Mouse (Mus musculus) retina, postnatal 1 day (tissue): Measurements from ENCODE around the gene Cep55.

Experiments
- DNase-seq: peaks from one replicate; pipeline ENCODE4 v3.0.0-alpha.2; 2012

Gene Cep55

DNA sequence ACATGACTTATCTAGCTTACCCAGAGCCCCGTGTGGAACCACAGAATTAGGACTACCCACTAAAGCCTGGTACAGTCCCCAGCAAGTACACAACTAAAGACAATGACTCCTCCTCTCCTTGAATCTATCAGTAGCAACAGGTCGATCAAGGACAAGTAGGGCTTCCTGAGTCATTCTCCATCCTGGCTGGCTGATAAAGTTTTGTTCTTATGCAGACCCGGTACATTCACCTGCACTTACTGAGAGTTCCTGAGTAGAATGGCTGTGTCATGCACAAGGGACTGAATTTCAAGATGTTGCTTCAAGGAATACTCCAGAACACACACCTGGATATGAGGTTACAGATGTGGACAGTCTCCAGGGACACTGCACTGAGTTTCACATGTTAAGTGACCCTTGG lies 9.6 kb upstream of the Cep55 start:
- DNase-seq, result no peak

DNA sequence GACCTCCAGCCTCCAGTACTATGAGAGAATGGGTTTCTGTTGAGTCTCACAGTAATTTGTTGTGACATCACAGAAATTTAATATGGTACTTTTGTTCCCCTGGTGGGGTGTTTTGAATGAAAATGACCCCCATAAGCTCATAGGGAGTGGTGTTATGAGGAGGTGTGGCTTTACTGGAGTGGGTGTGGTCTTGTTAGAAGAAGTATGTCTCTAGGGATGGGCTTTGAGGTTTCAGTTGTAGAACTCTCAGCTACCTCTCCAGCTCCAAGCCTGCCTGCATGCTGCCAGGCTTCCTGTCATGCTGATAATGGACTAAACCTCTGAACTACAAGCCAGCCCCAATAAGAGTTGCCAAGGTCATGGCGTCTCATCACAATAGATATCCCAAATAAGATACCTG lies 5.1 kb upstream of the Cep55 start:
- no peak for DNase-seq

DNA sequence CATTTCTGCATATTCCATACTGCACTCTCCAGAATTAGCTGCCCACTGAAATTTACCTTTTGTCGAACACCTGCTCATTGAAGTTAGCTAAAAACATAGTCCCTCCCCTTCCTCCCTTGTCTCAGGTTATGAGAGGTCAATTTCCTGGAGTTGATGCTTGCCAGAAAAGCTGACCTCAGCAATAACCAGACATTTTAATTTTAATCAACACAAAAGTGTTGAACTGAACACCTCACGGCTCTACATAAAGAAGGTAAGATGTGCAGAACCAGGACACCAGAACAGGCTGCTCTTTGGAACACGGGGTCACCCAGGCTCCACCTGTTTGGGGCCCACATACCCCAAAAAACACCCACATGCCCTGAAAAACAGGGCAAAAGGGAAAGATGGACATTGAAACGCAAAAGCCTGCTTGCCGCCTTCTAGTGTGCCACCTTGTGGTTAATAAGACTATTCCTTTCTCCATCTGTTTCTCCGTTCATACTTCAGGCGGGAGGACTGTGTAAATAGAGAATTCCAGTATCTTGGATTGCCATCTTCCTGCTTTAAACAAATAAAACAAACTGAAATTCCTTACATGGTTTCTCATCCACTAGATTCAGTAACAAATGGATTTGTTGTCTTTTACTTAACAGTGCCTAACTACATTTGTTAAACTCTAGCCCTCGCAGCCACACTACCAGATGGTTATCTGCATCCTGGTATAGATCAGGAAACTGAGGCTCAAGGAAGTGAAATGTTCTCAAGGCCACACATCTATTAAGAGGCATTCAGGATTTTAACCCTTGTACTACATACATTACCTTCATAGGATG lies 1.4 kb upstream of the Cep55 start:
- peak; percentile 68 for DNase-seq

DNA sequence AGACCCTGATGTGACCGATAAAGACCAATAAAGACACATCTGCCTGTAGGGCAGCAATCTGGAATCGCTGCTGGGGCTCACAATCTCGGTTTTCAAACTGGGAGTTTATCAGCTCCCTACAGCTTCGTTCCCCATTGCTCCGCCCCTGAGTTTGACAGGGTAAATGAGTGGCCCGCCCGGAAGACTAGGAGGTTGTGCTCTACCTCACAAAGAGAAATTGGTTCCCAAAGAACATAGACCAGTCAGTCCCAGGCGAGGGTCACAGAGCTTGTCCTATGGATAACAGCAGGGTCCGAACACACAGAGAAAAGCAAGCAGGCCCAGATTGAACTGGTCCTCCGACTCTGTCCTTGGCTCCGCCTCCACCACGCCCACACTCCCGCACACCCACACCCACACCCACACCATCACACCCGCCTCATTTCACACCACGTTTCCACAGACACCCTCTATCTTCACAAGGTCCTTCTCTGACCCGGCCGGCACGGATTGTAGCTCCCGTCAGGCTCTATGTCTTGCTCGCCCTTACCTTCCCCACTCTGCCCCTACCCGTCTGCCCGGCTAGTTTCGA lies 577 bp upstream of the Cep55 start:
- no peak for DNase-seq

DNA sequence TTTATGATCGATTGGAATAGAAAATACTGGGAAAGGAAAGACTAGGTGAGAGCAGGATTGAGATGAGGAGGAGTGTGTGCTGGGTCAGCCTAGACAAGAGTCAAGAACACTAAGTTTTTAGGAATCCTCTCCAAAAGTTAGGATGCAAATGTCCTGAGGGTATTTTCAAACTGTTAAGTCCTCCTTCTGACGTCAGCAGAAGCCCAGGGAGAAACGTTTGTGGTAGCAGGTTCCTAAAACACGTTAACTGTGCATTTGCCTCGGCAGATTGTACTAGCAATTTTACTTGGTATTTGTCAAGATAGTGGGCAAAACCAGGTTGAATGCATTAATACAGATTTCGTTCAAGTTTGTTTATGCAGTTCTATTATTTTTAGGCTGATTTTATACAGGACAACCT lies 987 bp downstream of the Cep55 start:
- no peak for DNase-seq

DNA sequence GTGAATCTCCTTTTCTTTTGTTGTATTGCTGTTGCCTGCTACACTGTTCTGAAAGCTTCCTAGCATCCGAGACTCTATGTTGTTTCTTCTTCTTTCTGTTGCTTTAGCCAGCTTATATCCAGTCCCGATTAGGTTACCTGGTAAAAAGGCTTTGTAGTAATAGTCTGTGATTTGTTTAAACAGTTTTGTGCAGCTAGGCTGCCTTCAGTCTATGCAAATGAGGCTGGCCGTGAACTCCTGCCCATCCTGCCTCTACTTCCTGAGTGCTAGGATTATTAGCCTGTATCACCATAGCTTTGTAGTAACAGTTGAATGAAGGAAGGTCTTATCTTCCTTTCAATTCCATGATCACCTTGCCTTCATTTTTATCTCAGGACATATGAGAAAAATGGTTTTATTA lies 1.5 kb downstream of the Cep55 start:
- DNase-seq, result no peak

DNA sequence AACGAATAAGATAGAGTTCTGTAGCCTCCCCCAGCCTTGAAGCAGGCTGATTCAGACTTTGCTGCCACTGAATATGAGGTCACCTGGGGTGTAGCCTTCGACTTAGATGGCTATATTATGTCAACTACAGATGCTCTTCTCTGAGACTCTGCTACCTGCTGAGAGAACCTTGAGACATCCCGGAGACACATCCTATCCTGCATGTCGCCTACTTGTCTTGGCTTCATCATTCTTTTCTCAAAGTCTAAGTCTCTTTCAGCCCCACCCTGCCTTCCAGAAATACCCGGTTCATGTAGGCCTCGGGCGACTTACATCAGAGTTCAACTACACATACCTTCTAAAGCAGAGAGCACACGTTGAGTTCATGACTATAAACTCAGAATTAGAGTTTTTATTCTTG lies 2.1 kb downstream of the Cep55 start:
- DNase-seq, result no peak

DNA sequence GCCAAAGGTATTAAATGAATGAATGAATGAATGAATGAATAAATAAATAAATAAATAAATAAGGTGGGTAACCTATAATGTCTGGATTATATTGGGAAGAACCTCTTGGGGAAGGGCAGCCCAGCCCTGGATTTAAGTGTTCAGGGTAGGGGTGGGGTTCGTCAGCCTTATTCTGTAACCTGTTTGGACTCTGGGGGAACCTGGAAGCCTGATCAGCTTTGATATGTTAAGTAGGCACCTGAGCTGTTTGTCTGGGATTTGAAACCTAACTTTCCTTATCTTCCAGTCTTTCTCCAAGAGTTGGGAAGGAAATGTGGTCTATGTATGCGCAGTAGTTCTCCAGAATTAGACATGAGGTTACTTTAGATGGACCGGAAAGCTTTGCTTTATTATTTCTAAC lies 8.4 kb downstream of the Cep55 start:
- DNase-seq, result no peak

DNA sequence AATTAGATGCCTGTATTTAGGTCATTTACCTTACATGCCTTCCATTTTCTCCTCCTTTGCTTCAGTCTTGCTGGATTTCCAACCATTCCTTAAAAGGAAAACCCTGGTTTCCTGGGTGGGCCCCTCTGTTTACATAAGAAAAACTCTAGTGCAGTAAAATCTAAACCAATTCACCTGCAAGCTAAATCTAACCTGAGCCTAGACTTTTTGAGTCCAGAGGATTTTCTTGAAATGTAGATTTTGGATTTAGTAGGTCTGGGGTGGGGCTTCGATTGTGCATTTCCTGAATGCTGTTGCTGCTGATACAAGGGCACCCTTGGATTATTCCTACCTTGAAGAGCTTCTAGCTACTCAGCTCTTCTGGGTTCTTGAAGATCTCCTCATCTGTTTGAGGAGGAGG lies 9.2 kb downstream of the Cep55 start:
- DNase-seq, result no peak

DNA sequence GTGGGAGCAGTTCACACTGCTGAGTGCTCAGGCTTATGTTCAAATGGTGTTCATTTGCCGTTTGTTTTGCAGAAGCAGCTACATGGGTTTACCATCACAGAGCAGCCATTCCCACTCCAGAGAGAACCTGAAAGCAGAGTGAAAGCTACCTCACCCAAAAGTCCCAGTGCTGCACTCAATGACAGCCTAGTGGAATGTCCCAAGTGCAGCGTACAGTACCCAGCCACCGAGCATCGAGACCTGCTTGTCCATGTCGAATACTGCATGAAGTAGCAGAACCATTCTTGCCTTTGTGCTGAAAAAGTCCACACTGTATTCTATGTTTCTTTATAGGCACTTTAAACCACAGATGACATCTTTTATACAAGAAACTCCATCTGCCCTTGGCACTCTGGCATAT lies 18.4 kb downstream of the Cep55 start:
- DNase-seq, result no peak

DNA sequence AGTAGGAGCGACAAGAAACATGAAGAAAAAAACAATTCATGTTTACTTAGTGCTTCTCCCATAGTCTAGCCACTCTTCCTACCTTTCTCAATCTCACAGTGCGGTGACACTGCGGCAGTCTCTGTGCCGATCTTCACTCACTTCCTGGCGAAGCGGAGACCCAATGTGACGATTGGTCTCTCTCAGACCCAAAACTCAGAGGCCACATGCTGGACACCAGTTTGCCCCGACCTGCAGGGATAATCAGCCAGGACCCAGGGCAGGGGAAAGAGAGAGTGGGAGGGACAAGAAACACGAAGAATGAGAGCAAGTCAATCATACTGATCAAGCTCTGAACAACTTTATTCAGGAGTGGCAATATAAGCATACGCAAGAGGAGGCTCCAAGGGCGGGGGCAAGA lies 20.2 kb downstream of the Cep55 start:
- no peak for DNase-seq

DNA sequence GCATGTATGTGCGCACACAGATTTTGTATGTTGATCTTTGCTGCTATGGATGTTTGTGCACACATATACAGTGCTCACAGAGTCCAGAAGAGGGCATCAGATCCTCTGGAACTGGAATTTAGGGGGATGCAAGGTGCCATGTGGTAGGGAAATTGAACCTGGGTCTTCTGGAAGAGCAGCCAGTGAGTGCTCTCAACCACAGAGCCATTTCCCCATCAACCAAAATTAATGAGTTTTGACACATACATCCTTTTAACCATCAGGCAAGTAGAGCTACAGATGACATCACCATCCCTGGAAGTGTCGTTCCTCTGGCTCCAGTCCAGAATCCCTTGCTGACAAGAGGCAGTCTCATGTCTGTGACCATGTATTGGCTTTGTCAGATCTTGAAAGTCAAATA lies 21.4 kb downstream of the Cep55 start:
- peak; percentile 64 for DNase-seq

DNA sequence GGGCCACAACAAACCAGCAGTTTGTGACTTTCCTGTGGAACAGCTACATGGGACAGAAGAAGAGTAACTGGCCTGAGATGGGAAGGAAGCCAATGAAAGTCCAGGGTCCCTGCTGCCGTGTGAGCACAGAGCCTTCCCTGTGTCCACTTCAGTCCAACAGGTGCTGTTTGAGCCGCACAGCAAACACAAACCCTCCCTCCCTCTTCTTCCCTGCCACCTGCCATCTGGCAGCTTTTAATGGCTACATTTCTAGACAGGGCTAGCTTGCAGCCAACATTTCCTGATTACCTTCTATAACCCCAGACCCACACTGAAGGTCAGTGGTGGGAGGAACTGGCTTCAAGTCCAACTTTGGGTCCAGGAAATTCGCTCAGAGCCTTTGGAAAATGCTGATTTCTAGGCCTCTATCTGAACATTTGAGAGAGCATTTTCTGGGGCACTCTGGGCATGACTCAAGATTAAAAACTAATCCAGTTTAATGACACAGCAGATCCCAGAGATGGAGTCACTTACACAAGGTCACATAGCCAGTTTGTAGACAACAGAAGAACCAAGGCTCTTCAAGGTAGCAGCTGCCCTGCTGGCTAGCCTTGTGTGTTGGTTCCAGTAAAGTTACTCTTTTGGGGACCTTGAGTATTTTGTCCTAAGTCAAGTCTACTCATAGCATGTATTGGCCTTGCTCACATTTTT lies 23.2 kb downstream of the Cep55 start:
- DNase-seq, result peak; percentile 24

DNA sequence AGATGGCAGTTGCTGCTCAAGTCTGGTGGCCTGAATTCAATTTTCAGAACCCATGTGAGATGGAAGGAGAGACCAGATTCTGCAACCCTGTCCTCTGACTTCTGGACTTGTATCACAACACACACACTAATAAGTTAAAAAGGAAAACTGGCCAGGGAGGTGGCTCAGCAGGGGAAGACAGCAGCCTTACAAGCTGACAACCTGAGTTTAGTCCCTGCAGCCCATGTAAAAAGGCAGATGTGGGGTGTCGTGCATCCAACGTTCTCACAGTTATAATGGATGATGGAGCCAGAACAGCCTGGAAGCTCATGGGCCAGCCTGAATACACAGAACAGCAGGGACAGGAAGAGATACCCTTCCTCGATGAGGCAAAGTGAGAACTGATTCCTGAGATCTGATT lies 26.6 kb downstream of the Cep55 start:
- no peak for DNase-seq

DNA sequence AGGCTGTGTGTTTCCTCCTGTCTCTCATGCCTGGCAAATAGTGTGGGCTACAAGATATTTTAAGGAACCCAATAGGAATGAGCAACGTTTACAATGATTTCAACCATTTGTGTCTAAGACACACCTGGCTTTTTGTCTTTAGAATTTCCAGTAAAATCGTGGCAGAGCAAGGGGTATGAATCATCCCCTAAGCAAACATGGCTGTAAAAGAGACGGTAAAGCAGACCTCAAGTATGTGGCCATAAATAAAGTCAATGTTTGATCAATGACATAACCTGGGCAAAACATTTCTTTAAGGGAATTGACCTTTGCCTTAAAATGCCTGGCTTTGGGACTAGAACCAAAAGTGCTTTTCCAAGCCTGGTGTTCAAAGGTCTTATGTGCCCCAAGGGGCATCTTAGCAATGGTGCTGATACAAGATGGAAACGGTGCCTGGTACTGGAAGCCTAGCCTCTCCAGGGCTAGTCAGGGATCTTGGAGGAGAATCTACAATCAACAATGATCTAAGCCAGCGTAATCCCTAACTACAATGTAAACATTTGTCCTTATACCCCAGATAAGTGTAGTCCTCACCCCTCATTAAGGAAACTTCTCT lies 28.2 kb downstream of the Cep55 start:
- no peak for DNase-seq

DNA sequence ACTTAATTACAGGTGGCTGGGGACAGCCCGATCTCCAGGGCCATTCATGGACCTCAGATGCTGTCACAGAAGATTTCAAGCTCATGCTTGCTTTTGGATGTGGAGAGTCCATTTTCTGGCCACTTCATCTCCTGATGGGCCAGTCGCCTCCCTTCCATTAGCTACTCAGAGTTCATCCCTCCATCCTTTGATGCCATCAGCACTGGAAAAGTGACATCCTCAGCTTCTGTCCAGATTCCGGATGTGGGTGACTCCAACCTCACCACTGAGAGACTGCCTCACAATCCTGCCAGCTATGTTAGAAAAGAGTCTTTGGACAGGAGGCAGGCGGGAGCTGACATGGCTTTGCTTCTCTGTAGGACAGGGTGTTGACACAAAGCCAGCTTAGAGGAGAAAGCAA lies 31.0 kb downstream of the Cep55 start:
- DNase-seq, result no peak

DNA sequence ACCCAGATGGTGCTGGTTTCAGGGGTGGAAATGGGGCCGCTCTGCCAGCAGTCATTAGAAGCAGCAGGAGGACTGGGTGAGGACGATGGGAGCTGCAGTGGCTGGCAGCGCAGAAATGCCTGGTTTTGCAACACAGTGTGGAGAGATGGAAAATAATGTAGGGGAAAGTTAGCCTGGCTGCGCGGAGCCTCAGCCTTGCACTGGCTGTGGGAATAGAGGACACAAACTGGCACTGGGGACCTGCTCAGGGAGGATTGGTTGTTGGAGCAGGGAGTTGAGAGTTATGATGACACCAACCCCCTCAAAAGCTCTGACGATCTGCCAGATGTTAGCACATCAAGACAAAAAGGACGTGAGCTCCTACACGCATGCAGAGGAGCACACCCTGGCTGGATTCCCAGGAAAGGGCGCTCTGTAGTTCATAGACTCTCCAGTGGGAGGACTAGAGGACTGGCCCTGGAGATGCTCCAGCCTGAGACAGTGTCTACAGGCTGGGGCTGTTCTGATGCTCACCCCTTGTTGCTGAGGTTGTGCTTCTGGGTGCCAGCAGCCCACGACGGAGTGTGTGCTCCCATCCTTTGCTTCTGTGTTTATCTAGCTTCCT lies 32.2 kb downstream of the Cep55 start:
- peak; percentile 57 for DNase-seq

DNA sequence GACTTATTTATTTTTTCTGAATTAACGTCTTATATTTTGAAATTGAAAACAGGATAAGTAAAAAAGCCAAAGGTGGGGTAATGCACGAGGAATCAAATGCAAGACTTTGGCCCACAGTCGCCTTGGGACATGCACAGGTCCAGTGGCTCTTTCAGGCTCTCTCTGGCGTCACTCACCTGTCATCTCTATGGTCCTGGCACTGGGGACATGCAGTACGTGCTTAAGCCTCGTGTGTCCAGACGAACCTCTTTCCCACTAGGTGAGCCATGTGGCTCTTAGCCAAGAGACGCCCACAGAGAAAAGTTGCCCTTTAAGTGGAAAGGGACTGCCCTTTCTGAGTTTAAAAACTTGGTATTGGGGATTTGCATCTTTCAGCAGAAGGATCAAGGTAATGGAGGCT lies 34.5 kb downstream of the Cep55 start:
- no peak for DNase-seq

DNA sequence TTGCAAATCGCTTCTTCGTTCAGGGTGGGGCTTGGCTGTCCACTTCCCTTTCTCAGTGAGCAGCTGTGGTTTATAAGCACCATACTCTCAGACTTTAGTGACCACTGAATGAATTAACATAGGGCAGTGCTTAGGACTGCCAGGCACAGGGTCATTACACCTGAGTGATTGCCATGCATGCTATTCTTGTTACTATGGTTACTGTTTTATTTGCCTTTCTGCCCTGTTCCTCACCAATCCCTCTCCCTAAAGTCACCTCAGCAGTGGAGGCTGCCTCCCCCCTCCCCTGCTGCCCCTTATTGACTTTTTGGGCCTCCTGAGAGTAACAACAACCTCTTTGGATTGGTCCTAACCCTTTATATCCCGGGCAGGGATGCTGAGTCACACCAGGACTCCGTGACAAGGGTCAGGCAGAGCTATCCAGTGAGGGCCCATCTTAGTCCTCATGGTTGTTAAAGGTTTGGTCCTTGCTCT lies 36.7 kb downstream of the Cep55 start:
- DNase-seq, result no peak

DNA sequence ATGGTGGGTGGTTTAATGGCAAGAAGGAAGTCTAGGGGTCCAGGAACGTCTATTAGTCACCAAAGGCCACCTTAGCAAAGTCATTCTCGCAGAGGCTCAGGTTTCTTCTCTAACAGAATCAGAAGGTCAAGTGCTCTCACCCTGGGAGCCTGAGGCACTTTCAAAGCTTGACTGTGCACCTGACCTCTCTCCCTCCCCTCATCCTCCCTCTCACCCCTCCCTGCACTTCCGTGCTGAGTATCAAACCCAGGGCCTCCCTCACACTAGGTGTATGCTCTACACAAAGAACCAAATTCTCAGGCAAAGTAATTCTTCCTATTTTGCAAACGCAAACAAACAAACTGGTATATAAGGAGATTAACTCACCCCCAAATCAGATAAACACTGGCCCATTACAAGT lies 41.4 kb downstream of the Cep55 start:
- no peak for DNase-seq

DNA sequence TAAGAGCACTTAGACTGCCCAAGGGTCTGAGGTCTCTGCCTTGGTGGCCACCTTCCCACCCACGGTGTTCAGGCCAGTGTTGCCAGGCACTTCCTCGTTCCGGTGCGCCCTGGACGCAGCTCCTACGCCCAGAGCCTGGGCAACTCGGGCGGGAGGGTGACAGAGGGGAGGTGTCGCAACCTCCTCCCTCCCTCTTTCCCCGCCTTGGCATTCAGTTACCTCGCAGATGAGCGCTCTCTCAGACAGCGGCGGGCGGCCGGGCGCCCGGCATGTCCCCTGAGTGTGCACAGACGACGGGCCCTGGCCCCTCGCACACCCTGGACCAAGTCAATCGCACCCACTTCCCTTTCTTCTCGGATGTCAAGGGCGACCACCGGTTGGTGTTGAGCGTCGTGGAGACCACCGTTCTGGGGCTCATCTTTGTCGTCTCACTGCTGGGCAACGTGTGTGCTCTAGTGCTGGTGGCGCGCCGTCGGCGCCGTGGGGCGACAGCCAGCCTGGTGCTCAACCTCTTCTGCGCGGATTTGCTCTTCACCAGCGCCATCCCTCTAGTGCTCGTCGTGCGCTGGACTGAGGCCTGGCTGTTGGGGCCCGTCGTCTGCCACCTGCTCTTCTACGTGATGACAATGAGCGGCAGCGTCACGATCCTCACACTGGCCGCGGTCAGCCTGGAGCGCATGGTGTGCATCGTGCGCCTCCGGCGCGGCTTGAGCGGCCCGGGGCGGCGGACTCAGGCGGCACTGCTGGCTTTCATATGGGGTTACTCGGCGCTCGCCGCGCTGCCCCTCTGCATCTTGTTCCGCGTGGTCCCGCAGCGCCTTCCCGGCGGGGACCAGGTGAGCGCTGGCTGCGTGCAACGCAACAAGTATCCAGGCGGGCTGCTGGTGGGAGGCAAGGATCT lies 42.3 kb downstream of the Cep55 start, which contains the start of gene Ffar4:
Gene Ffar4, plus strand, starts transcription at position 214 of the 901 bp plus-strand sequence.
- peak; percentile 49 for DNase-seq

DNA sequence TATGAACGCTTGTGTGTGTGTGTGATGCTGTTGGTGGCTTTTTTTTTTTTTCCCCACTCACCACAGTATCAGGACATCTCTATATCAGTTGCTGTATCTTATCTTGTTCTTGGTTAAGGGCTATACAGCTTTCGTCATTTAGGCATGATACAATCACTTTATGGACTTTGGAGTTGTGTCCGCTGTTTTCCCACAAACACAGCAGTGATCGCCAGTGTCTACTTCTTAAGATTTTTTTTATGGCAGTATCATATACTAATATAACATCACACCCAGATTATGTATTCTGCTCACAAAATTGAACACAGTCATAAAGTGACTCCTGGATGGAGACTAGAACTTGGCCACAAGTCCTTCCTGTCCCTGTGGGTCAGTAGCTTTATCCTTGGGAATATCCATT lies 53.1 kb downstream of the Cep55 start:
- DNase-seq, result no peak
